Mouse (Mus musculus): ENCODE measurements around the gene Shank3. TPM values are rescaled to one million over a fixed set of nuclear protein-coding genes. Genes with fewer than 3 reads are reported as not detected.

The Shank3 gene
- total and polyA plus RNA-seq, 3 experiments = 31.0 to 52.2 (median 44.3) TPM

GRCm38 (mm10) chr15:89547824-89548601 is 48.6 kb downstream of the Shank3 start:
- H3K4me3 ChIP-seq = peak overlapping the region; percentile 41
- TF ChIP-seq POLR2A (IDR thresholded peaks at IDR 0.05; ENCODE audit: insufficient read depth, low read depth, low read length) = no peak
- no peak for TF ChIP-seq EP300 (IDR thresholded peaks at IDR 0.05; ENCODE audit: insufficient read depth, low read depth, low read length)
- no peak for TF ChIP-seq CTCF (IDR thresholded peaks at IDR 0.05)
- intact Hi-C loops (cut with DNase I) = no loop called here
- 0 out of 2 replicates have a peak overlapping the region, but pooled peaks have one; percentile 2 for H3K9ac ChIP-seq (ENCODE audit: low read depth, low read length)
- no peaks in the 10 kb centered on the region for H3K27me3 ChIP-seq (ENCODE audit: control insufficient read depth, insufficient read depth, low read length)
- 49% methylated on average over 58 of the region's 58 CpGs for WGBS
- no peaks in the 10 kb centered on the region; the same call in 1 of the 2 replicates for H3K36me3 ChIP-seq (ENCODE audit: control insufficient read depth, insufficient read depth, low read length)
- H3K27ac ChIP-seq = no peak overlapping the region
- peaks cover 4% of the 10 kb centered on the region for H3K4me1 ChIP-seq (ENCODE audit: control insufficient read depth, insufficient read depth, low read length)
- peak in 1 of 2 experiments; percentile 39 for DNase-seq
- 0 out of 2 replicates have a peak, but pooled peaks cover 2% of the 10 kb centered on the region for H3K79me2 ChIP-seq (replicated peaks; ENCODE audit: control insufficient read depth, insufficient read depth, low read length)

- peaks cover 6% of the 10 kb centered on the region for H3K4me1 ChIP-seq (ENCODE audit: control insufficient read depth, insufficient read depth, low read length)
- H3K4me3 ChIP-seq = no peak overlapping the region
- 35% methylated on average over 11 of the region's 11 CpGs for WGBS
- no peaks in the 10 kb centered on the region; the same call in 1 of the 2 replicates for H3K36me3 ChIP-seq (ENCODE audit: control insufficient read depth, insufficient read depth, low read length)
- DNase-seq = peak in 1 of 2 experiments; percentile 45
- H3K9ac ChIP-seq (ENCODE audit: low read depth, low read length) = no peak overlapping the region
- no peaks in the 10 kb centered on the region for H3K27me3 ChIP-seq (ENCODE audit: control insufficient read depth, insufficient read depth, low read length)
- H3K27ac ChIP-seq = no peak overlapping the region
- TF ChIP-seq EP300 (IDR thresholded peaks at IDR 0.05; ENCODE audit: insufficient read depth, low read depth, low read length) (no peak), POLR2A (IDR thresholded peaks at IDR 0.05; ENCODE audit: insufficient read depth, low read depth, low read length) (no peak), CTCF (IDR thresholded peaks at IDR 0.05) (no peak)
- H3K79me2 ChIP-seq (replicated peaks; ENCODE audit: control insufficient read depth, insufficient read depth, low read length) = 0 out of 2 replicates have a peak, but pooled peaks cover 2% of the 10 kb centered on the region
- intact Hi-C loops (cut with DNase I) = no loop called here
These were observed 49.4 kb downstream of the Shank3 start for GRCm38 (mm10) chr15:89548837-89549236.

- WGBS = 84% methylated on average over 8 of the region's 8 CpGs
- Histone ChIP-seq H3K4me3 (no peak overlapping the region), H3K36me3 (ENCODE audit: control insufficient read depth, insufficient read depth, low read length) (no peaks in the 10 kb centered on the region; the same call in 1 of the 2 replicates), H3K79me2 (replicated peaks; ENCODE audit: control insufficient read depth, insufficient read depth, low read length) (0 out of 2 replicates have a peak, but pooled peaks cover 2% of the 10 kb centered on the region), H3K27ac (no peak overlapping the region), H3K4me1 (ENCODE audit: control insufficient read depth, insufficient read depth, low read length) (peaks cover 15% of the 10 kb centered on the region), H3K9ac (ENCODE audit: low read depth, low read length) (no peak overlapping the region), H3K27me3 (ENCODE audit: control insufficient read depth, insufficient read depth, low read length) (no peaks in the 10 kb centered on the region)
- DNase-seq = no peak
- TF ChIP-seq CTCF (IDR thresholded peaks at IDR 0.05) (no peak), POLR2A (IDR thresholded peaks at IDR 0.05; ENCODE audit: insufficient read depth, low read depth, low read length) (no peak), EP300 (IDR thresholded peaks at IDR 0.05; ENCODE audit: insufficient read depth, low read depth, low read length) (no peak)
- intact Hi-C loops (cut with DNase I) = no loop called here
These were observed 51.1 kb downstream of the Shank3 start for GRCm38 (mm10) chr15:89550506-89550905.

GRCm38 (mm10) chr15:89551733-89552132 is 52.3 kb downstream of the Shank3 start:
- DNase-seq = peak in 1 of 2 experiments; percentile 19
- H3K79me2 ChIP-seq (replicated peaks; ENCODE audit: control insufficient read depth, insufficient read depth, low read length) = 0 out of 2 replicates have a peak, but pooled peaks cover 2% of the 10 kb centered on the region
- WGBS = 70% methylated on average over 1 of the region's 1 CpGs
- H3K4me1 ChIP-seq (ENCODE audit: control insufficient read depth, insufficient read depth, low read length) = peaks cover 18% of the 10 kb centered on the region
- no peak overlapping the region for H3K27ac ChIP-seq
- no peaks in the 10 kb centered on the region for H3K27me3 ChIP-seq (ENCODE audit: control insufficient read depth, insufficient read depth, low read length)
- H3K4me3 ChIP-seq = no peak overlapping the region
- no peaks in the 10 kb centered on the region; the same call in 1 of the 2 replicates for H3K36me3 ChIP-seq (ENCODE audit: control insufficient read depth, insufficient read depth, low read length)
- H3K9ac ChIP-seq (ENCODE audit: low read depth, low read length) = no peak overlapping the region
- TF ChIP-seq CTCF (IDR thresholded peaks at IDR 0.05) = no peak
- TF ChIP-seq POLR2A (IDR thresholded peaks at IDR 0.05; ENCODE audit: insufficient read depth, low read depth, low read length) = no peak
- TF ChIP-seq EP300 (IDR thresholded peaks at IDR 0.05; ENCODE audit: insufficient read depth, low read depth, low read length) = no peak
- intact Hi-C loops (cut with DNase I) = no loop called here

DNA sequence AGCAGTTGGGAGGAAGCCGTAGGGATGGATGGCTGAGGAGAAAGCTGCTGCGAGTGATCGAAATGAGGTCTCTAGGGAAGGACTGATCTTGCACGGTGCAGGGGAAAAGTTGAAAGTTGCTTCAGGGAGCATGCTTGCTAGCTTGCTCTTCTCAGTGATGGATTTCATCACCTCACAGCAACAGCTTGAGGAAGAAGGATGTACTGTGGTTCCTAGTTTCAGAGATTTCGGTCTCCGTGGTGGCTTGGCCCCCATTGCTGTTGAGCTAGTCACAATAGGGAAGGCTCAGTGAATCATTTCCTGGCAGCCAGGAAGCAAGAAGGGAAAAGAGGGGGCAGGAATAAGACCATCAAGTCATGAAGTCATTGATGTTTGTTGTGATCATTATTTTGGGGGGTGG is 56.2 kb downstream of the Shank3 start:
- intact Hi-C loops (cut with DNase I) = no loop called here
- H3K79me2 ChIP-seq (replicated peaks; ENCODE audit: control insufficient read depth, insufficient read depth, low read length) = no peaks in the 10 kb centered on the region
- no peaks in the 10 kb centered on the region for H3K27me3 ChIP-seq (ENCODE audit: control insufficient read depth, insufficient read depth, low read length)
- TF ChIP-seq EP300 (IDR thresholded peaks at IDR 0.05; ENCODE audit: insufficient read depth, low read depth, low read length) (no peak), POLR2A (IDR thresholded peaks at IDR 0.05; ENCODE audit: insufficient read depth, low read depth, low read length) (no peak), CTCF (IDR thresholded peaks at IDR 0.05) (no peak)
- DNase-seq = no peak
- WGBS = 33% methylated on average over 6 of the region's 6 CpGs
- no peak overlapping the region for H3K9ac ChIP-seq (ENCODE audit: low read depth, low read length)
- H3K4me1 ChIP-seq (ENCODE audit: control insufficient read depth, insufficient read depth, low read length) = peaks cover 19% of the 10 kb centered on the region
- H3K4me3 ChIP-seq = no peak overlapping the region
- no peaks in the 10 kb centered on the region; the same call in 1 of the 2 replicates for H3K36me3 ChIP-seq (ENCODE audit: control insufficient read depth, insufficient read depth, low read length)
- H3K27ac ChIP-seq = peak overlapping the region; percentile 13; the same call in 1 of the 2 replicates
